Mouse (Mus musculus) layer of hippocampus, adult 9-11 months (tissue): ENCODE data around the gene Baiap2.
A peak's percentile ranks its signal among the peaks of the same experiment; 100 is the strongest.

Source experiments
- DNase-seq: peaks from one replicate; pipeline ENCODE4 v3.0.0; 2022

Gene Baiap2

DNA sequence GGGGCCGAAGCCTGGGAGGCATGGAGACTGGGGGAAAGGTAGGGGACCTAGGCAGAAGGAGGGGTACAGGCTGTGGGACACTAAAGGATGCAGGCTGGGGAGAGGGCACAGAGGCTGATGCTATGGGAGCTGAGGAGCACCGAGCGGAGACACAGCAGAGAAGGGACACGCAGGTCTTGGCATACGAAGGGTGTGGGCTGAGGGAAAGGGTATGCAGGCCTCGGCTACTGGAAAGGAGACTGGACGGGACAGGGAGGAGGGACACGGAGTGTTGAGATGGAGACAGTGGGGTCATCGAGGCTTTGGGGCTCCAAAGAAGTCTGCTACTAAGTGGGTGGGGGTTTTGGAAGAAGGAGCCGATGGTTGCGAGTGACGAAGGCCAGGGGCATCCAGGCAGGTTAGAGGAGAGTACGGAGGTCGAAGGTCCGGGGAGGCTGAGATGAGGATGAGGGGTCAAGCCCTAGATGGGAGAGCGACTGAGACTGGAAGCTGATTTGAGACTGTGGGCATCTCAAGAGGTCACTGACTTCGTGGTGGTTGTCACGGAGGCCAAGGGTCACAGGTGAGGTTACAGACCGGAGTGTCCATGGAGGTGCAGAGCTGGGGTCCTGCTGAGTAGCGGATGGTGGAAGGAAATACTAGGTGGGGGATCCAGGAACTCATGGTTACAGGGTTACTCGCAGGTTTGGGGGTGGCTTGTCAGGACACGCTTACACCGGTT, 105.1 kb downstream of the Baiap2 start:
- no peak for DNase-seq

DNA sequence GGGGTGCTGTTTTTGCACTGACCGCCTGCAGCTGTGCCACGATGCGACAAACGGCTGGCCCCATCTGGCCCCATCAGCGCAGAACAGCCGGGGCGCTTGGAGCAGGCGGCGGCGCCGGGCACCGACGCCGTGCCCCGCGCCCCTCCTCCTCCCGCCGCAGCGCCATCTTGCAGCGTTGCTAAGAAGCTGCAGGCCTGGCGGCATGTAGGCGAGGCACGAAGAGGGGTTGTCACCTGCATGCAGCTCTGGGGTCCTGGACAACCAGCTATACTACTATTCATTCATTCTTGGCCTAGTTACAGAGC, 105.6 kb downstream of the Baiap2 start:
- DNase-seq = peak; percentile 64

DNA sequence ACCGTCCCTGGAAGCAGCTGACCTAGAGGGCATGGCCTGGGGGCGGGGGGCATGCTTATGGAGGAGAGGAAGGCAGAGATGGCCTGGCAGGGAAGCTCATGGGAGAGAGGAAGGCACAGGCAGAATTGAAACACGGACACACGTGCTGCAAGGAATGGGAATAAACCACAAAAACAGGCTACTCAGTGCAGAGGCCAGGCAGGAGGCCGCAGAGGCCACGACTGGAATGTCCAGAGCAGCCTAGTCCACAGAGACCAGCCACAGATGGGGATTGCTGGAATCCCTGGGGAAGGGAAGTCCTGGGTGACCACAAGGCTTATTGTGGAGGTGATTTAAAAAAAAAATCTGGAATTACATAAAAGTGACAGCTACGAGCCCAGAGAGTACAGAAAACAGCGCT, 106.5 kb downstream of the Baiap2 start:
- DNase-seq = no peak

DNA sequence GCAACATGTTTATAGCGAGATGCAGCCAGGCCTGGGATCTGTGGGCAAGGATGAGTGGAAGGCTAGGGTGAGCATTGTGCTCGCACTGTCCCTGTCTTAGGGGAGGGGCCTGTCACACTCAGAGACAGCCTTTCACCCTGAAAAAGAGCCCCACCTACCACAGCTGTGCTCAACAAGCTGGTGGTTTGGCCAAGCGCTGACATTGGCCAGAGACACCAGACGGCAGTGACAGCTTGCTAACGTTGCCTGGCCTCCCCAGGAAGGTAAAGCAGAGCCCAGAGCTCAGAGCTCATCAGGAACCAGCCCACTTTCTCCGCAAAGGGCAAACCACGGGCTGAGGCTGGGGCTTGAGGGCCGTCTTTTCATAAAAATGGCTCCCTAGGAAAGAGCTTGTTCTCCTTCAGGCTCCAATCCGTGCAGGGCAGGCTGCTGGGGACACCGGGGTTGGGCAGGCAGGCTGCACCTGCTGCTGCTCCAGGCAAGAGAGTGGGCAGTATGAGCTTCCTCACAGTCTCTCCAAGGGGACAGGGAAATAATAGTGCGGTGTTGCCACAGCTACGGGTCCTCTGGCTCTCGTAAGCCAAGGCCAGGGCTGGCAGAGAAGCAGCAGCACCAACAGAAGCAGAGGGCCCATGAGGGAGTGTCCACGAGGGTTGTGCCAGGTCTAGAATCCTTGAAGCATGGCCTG, 108.7 kb downstream of the Baiap2 start:
- peak; percentile 66 for DNase-seq

DNA sequence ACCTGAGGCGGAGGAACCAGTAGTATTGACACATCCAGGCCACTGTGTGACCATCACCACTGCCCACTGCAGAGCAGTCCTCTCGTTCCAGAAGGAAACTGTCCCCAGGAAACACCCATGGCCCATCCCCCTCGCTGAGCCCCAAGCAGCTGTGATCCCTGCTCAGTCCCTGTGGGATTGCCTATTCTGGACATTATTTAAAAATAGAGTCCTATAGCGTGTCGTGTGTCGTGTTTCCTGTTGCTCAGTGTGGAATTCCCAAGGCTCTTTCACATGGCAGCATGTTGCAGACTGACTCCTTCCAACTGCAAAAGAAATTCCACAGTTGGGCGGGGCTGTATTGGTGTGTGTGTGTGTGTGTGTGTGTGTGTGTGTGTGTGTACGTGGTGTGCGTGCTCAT, 109.7 kb downstream of the Baiap2 start:
- DNase-seq = no peak

DNA sequence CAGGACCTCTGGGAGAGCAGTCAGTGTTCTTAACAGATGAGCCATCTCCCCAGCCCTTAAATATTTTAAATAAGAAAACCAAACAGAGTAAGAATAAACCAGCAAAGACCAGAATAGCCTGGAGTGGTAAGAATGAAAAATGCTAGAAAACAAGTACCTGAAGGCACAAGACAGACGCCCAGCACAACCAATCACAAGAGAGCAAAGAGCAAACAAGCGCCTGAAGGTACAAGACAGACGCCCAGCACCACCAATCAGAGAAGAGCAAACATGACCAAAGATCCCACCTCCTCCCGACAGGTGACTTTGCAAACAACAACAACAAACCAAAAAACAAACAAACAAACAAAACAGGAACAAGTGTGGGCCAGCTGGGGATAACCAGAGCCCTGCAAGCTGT, 111.3 kb downstream of the Baiap2 start:
- no peak for DNase-seq

DNA sequence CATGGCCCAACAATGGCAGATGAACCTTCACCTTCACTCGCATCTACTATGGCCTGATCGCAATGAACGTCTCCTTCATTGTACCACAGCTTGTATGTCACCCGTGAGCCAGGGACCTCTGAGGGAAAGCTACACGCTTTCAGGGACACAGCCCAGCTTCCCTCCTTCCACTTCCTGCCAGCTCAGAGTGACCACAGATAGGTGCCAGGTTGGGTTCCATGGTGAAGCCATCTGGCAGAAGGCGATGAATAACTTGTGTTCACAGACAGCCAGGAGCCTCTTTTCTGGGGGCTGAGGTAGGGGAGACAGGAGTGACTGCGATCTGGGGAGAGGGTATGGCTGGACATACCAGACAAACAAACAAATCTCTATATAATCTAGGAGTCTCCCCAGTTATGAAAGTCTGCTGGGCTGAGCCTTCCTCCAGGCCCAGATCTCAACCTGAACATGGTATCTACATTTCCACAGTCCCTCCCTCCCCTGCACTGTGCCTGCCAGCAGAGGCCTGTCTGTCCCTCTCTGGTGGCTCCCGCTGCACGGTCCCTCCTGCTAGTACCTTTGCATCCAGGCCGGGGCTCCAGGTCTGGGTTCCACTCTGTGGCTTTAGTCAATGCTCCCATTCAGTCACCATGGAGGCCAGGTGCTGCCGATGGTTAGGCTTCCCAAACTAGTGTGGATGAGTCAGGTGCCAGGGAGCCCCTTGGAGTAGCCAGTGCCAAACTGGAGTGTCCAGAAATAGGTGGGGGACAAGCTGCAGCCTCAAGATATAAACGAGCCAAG, 113.6 kb downstream of the Baiap2 start:
- DNase-seq = no peak
